Mouse (Mus musculus) liver, embryonic 14.5 days (tissue): ENCODE measurements around the gene Sgtb. TPM values are rescaled to one million over a fixed set of nuclear protein-coding genes. Genes with fewer than 3 reads are reported as not detected.

ENCODE experiments used
- ATAC-seq: fragments of 200-750 bp; cut with Nextera tagmentation; 2 replicates; pipeline ENCODE4 v1.8.0; 2017; ENCODE audit warnings: moderate number of reproducible peaks, mild to moderate bottlenecking, moderate library complexity; ENCODE audit not compliant: insufficient read depth
- DNase-seq, 3 experiments: peaks; one replicate each; pipeline ENCODE4 v3.0.0-alpha.2; 2012 to 2013; ENCODE audit warnings: low read depth in 3 of 3, low spot score in 3 of 3
- H3K27ac ChIP-seq: fragments of 300-500 bp; sonication (generic); 2 replicates; pipeline ENCODE4 v1.5.1; 2014; ENCODE audit warnings: moderate library complexity, mild to moderate bottlenecking, control low read depth, inconsistent platforms
- H3K27me3 ChIP-seq: fragments of 300-500 bp; sonication (generic); 2 replicates; pipeline ENCODE4 v1.6.1; 2014; ENCODE audit warnings: mild to moderate bottlenecking, low read length, moderate library complexity; ENCODE audit not compliant: control insufficient read depth, insufficient read depth
- H3K36me3 ChIP-seq: fragments of 300-500 bp; sonication (generic); replicated peaks from 2 replicates; pipeline ENCODE4 v1.6.1; 2014; ENCODE audit warnings: low read depth; ENCODE audit not compliant: control insufficient read depth, insufficient read depth
- H3K4me1 ChIP-seq, 2 experiments: fragments of 200-500 bp in 1 of 2; fragments of 300-500 bp in 1 of 2; sonication (generic) in 1 of 2; replicated peaks; 2 replicates each; pipeline ENCODE4 v1.6.1; 2012 to 2014; ENCODE audit warnings: antibody characterized with exemption in 1 of 2, inconsistent platforms in 1 of 2, low read length in 1 of 2; ENCODE audit not compliant: control insufficient read depth in 2 of 2, insufficient read depth in 2 of 2
- H3K4me2 ChIP-seq: fragments of 300-500 bp; sonication (generic); 2 replicates; pipeline ENCODE4 v1.6.1; 2014; ENCODE audit warnings: low read depth, mild to moderate bottlenecking, control low read depth, moderate library complexity
- H3K4me3 ChIP-seq, 2 experiments: fragments of 200-500 bp in 1 of 2; fragments of 300-500 bp in 1 of 2; sonication (generic) in 1 of 2; 2 replicates each; pipeline ENCODE4 v1.5.1; 2012 to 2014; ENCODE audit warnings: low read depth in 2 of 2, low read length in 2 of 2, mild to moderate bottlenecking in 2 of 2, control low read depth in 1 of 2, inconsistent platforms in 1 of 2, moderate library complexity in 1 of 2; ENCODE audit not compliant: insufficient read depth in 1 of 2
- H3K9ac ChIP-seq: fragments of 300-500 bp; sonication (generic); replicated peaks from 2 replicates; pipeline ENCODE4 v1.6.1; 2014; ENCODE audit warnings: mild to moderate bottlenecking, control low read depth, moderate library complexity
- H3K9me3 ChIP-seq: fragments of 300-500 bp; sonication (generic); 2 replicates; pipeline ENCODE4 v1.6.1; 2016; ENCODE audit warnings: low read length, mixed read lengths; ENCODE audit not compliant: control insufficient read depth
- CTCF ChIP-seq: IDR thresholded peaks from 2 replicates; pipeline ENCODE4 v1.5.1; 2016; ENCODE audit warnings: antibody characterized with exemption, low read depth, control low read depth
- EP300 ChIP-seq: IDR thresholded peaks from 2 replicates; pipeline ENCODE4 v1.6.1; 2016; ENCODE audit warnings: antibody characterized with exemption, low read depth
- WGBS: fragments of 180-500 bp; shearing (Covaris S2); extraction: QIAGEN DNeasy Blood & Tissue Kit; methylation state at CpG from one replicate; pipeline ENCODE4 v1.1.7; 2014; ENCODE audit not compliant: insufficient replicate concordance; 5-methylcytosine and 5-hydroxymethylcytosine counted together
- polyA plus RNA-seq, 2 experiments: library from polyadenylated mRNA; depleted of rRNA in 1 of 2; stranded (reverse) in 1 of 2; unstranded in 1 of 2; fragments of >200 nt; fragmentation: Nextera tagmentation in 1 of 2; extraction: Ambion mirVana in 1 of 2; gene quantifications; 2 replicates each; pipeline versions ENCODE4 v1.2.1 to v1.2.3; 2012 to 2014

Gene Sgtb
- polyA plus RNA-seq, 2 experiments, result 0.26 to 0.58 TPM

DNA sequence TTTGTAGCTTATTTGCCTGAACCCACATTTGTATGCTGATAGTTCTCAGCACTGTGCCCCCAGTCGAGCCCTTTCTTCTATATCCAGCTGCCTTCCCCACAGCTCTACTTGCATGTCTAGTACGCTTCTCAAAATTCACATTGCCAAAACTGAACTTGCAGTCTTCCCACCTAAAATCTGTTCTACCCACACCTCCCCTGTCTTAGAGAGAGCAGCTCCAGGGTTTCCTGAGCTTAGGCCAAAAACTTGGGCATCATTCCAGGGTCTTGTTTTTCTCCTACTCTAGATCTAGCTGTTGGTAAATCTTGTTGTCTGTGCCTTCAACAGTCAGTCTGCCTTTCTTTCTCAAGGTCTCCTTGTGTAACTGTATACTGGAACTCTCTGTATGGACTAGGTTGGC lies 5.3 kb downstream of the Sgtb start:
- Histone ChIP-seq H3K27ac (no peak overlapping the region), H3K27me3 (peaks cover 11% of the 10 kb centered on the region), H3K4me1 (no peaks in the 10 kb centered on the region; a peak in 1 of 4 replicates), H3K36me3 (no peaks in the 10 kb centered on the region), H3K9ac (no peak overlapping the region), H3K4me3 (no peak overlapping the region), H3K9me3 (no peaks in the 10 kb centered on the region), H3K4me2 (no peak overlapping the region)
- ATAC-seq, result no peak
- no peak for DNase-seq
- no peak for TF ChIP-seq CTCF
- WGBS, result 66% methylated on average over 2 of the region's 2 CpGs

- H3K4me3 ChIP-seq, result no peak overlapping the region
Measured at GRCm38 (mm10) chr13:104122078-104122840, 12.7 kb downstream of the Sgtb start.

GRCm38 (mm10) chr13:104123662-104124381 lies 14.3 kb downstream of the Sgtb start:
- Histone ChIP-seq H3K27ac (no peak overlapping the region), H3K4me1 (no peaks in the 10 kb centered on the region), H3K36me3 (no peaks in the 10 kb centered on the region), H3K27me3 (no peaks in the 10 kb centered on the region), H3K4me3 (no peak overlapping the region), H3K9me3 (no peaks in the 10 kb centered on the region), H3K9ac (no peak overlapping the region), H3K4me2 (no peak overlapping the region)
- DNase-seq (no peak), ATAC-seq (no peak)
- WGBS, result 72% methylated on average over 20 of the region's 20 CpGs
- TF ChIP-seq EP300, result no peak
- no peak for TF ChIP-seq CTCF

More at GRCm38 (mm10) chr13:104122078-104122840, 12.7 kb downstream of the Sgtb start:
- Histone ChIP-seq H3K4me2 (no peak overlapping the region), H3K27me3 (no peaks in the 10 kb centered on the region), H3K9ac (no peak overlapping the region), H3K4me1 (no peaks in the 10 kb centered on the region), H3K9me3 (no peaks in the 10 kb centered on the region), H3K36me3 (no peaks in the 10 kb centered on the region), H3K27ac (no peak overlapping the region)
- no peak for TF ChIP-seq CTCF
- TF ChIP-seq EP300, result no peak
- no peak for DNase-seq
- ATAC-seq, result no peak
- 69% methylated on average over 17 of the region's 17 CpGs for WGBS

DNA sequence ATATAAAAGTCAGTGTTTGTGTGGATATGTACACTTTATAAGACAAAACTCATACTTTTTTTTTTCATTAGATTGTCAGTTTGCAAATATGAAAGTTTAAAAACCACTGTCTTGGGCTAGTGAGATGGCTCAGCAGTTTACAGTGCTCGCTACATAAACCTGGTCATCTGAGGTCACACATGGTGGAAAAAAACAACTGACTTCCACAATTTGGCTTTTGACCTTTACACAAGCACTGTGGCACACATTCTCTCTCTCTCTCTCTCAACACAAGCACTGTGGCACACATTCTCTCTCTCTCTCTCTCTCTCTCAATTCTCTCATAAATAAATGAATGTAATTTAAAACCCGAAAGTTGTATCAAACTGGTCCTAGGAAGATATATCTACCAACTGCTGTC lies 23.0 kb downstream of the Sgtb start:
- no peak overlapping the region for H3K4me2 ChIP-seq
- no peaks in the 10 kb centered on the region for H3K36me3 ChIP-seq
- H3K9ac ChIP-seq, result no peak overlapping the region
- no peak for TF ChIP-seq CTCF
- no peak for TF ChIP-seq EP300
- H3K4me3 ChIP-seq, result no peak overlapping the region
- DNase-seq (no peak), ATAC-seq (no peak)
- WGBS, result 57% methylated on average over 2 of the region's 2 CpGs
- no peak overlapping the region for H3K27ac ChIP-seq
- no peaks in the 10 kb centered on the region for H3K27me3 ChIP-seq
- no peaks in the 10 kb centered on the region; a peak in 1 of 4 replicates for H3K4me1 ChIP-seq
- no peaks in the 10 kb centered on the region for H3K9me3 ChIP-seq

DNA sequence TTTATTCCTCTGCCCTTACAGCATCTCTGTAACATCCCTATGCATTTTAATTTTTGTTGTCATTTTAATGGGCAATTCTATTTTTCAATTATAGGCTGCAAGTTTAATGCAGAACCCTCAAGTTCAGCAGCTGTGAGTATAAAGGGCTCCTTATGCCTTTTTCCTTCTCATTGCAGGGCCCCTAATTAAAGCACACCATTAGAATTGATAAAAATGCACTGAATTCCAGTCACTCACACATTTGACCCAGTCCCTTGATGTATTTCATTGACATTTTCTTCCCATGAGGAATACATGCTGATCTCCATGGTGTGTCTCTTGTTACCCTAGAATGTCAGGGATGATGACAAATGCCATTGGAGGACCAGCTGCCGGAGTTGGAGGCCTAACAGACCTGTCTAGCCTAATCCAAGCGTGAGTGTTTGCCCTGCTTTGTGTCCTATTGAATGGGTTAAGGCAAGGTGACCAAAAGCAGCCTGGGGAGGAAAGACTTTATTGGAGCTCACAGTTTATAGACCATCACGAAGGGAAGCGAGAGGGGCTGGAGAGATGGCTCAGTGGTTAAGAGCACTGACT lies 25.1 kb downstream of the Sgtb start:
- no peaks in the 10 kb centered on the region for H3K27me3 ChIP-seq
- no peak for TF ChIP-seq CTCF
- ATAC-seq (no peak), DNase-seq (no peak)
- H3K4me2 ChIP-seq, result no peak overlapping the region
- no peaks in the 10 kb centered on the region for H3K36me3 ChIP-seq
- no peak overlapping the region for H3K27ac ChIP-seq
- H3K4me3 ChIP-seq, result no peak overlapping the region
- no peaks in the 10 kb centered on the region for H3K9me3 ChIP-seq
- WGBS, result 71% methylated on average over 4 of the region's 4 CpGs
- no peaks in the 10 kb centered on the region; a peak in 1 of 4 replicates for H3K4me1 ChIP-seq
- no peak overlapping the region for H3K9ac ChIP-seq
